Mouse (Mus musculus): ENCODE results near the gene Prima1. TPM values are rescaled to one million over a fixed set of nuclear protein-coding genes. Genes with fewer than 3 reads are reported as not detected.

Gene Prima1
- polyA plus RNA-seq, 1 experiment from 2014 or later = 2.0 TPM

DNA sequence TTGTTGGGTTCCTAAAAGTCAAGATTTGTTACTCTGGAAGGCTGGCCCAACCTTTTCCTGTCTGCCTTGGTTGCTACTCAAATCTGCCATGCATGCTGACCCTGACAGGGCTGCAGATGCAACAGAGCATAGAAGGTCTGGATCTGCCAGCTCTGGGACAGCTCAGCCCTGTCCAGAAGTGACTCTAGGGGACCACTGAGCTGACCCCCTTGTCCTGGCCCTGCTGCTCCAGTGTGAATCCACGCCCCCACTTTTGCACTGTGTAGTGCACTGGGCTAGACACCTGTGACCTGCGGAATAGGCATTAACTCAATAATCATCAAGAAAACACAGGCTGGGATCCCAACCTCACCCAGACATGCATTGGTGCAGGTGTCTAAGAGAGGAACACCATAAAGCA, 27.2 kb downstream of the Prima1 start:
- ATAC-seq (ENCODE audit: insufficient read depth, low FRiP score, low TSS enrichment) (no peak), DNase-seq (ENCODE audit: low spot score) (no peak)
- no peaks in the 10 kb centered on the region for H3K9me3 ChIP-seq (ENCODE audit: control insufficient read depth, low read length)
- no peaks in the 10 kb centered on the region for H3K27me3 ChIP-seq (ENCODE audit: control insufficient read depth, insufficient read depth, low read length)
- H3K4me1 ChIP-seq (ENCODE audit: control insufficient read depth, insufficient read depth, low read length) = peaks cover 2% of the 10 kb centered on the region; the same call in 1 of the 2 replicates
- no peaks in the 10 kb centered on the region for H3K36me3 ChIP-seq (ENCODE audit: control insufficient read depth, insufficient read depth, low read length)
- H3K4me2 ChIP-seq (ENCODE audit: low read depth) = no peak overlapping the region
- H3K4me3 ChIP-seq (ENCODE audit: low read depth, low read length) = no peak overlapping the region
- H3K27ac ChIP-seq (ENCODE audit: low read depth, low read length) = no peak overlapping the region
- no peak overlapping the region for H3K9ac ChIP-seq (ENCODE audit: low read length)
- 92% methylated on average over 2 of the region's 2 CpGs for WGBS

DNA sequence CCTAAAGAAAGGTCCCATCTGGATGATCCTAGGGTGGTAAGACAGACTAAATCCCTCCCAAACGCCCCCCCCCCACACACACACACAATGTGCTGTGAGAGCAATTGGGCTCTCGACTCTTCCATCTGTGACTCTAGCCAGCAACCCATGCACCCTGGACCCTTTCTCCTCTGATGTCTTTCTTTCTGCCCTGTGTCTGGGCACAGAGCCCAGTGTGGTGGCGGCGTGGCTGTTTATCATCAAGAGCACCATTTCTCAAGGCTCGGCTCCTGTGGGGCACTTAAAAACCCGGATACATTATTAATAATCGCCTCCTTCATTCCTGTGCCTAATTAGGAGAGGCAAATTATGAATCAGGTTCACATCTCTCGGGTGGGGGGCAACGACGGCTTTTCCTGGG, 27.7 kb downstream of the Prima1 start:
- no peaks in the 10 kb centered on the region for H3K27me3 ChIP-seq (ENCODE audit: control insufficient read depth, insufficient read depth, low read length)
- DNase-seq (ENCODE audit: low spot score) (no peak), ATAC-seq (ENCODE audit: insufficient read depth, low FRiP score, low TSS enrichment) (no peak)
- WGBS = 72% methylated on average over 10 of the region's 10 CpGs
- H3K4me2 ChIP-seq (ENCODE audit: low read depth) = no peak overlapping the region
- no peak overlapping the region for H3K27ac ChIP-seq (ENCODE audit: low read depth, low read length)
- no peak overlapping the region for H3K4me3 ChIP-seq (ENCODE audit: low read depth, low read length)
- no peaks in the 10 kb centered on the region for H3K9me3 ChIP-seq (ENCODE audit: control insufficient read depth, low read length)
- H3K4me1 ChIP-seq (ENCODE audit: control insufficient read depth, insufficient read depth, low read length) = peaks cover 2% of the 10 kb centered on the region; the same call in 1 of the 2 replicates
- H3K36me3 ChIP-seq (ENCODE audit: control insufficient read depth, insufficient read depth, low read length) = no peaks in the 10 kb centered on the region
- no peak overlapping the region for H3K9ac ChIP-seq (ENCODE audit: low read length)

DNA sequence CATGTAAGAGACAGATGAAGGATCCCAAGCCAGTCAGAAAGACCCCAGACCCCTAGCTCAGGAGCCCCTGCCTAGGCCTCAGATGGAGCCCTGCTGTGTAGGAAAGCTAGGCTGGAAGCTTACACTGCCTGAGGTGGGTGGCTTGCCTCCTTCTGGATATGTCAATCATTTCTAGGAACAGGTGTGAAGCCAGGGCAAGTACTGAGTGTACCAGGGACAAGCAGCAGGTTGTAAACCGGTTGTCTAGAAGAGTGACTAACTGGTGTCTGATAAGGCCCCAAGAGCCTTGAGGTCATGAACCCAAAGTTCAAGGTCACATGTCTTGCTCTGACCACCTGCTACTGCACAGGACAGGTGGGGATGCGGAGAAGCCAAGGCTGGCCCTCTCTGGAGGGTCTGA, 28.4 kb downstream of the Prima1 start:
- H3K9ac ChIP-seq (ENCODE audit: low read length) = no peak overlapping the region
- ATAC-seq (ENCODE audit: insufficient read depth, low FRiP score, low TSS enrichment) = no peak
- H3K36me3 ChIP-seq (ENCODE audit: control insufficient read depth, insufficient read depth, low read length) = no peaks in the 10 kb centered on the region
- no peaks in the 10 kb centered on the region for H3K27me3 ChIP-seq (ENCODE audit: control insufficient read depth, insufficient read depth, low read length)
- 89% methylated on average over 2 of the region's 2 CpGs for WGBS
- no peak overlapping the region for H3K4me2 ChIP-seq (ENCODE audit: low read depth)
- H3K9me3 ChIP-seq (ENCODE audit: control insufficient read depth, low read length) = no peaks in the 10 kb centered on the region
- H3K27ac ChIP-seq (ENCODE audit: low read depth, low read length) = no peak overlapping the region
- H3K4me1 ChIP-seq (ENCODE audit: control insufficient read depth, insufficient read depth, low read length) = peaks cover 2% of the 10 kb centered on the region; the same call in 1 of the 2 replicates
- no peak overlapping the region for H3K4me3 ChIP-seq (ENCODE audit: low read depth, low read length)
- DNase-seq (ENCODE audit: low spot score) = no peak

DNA sequence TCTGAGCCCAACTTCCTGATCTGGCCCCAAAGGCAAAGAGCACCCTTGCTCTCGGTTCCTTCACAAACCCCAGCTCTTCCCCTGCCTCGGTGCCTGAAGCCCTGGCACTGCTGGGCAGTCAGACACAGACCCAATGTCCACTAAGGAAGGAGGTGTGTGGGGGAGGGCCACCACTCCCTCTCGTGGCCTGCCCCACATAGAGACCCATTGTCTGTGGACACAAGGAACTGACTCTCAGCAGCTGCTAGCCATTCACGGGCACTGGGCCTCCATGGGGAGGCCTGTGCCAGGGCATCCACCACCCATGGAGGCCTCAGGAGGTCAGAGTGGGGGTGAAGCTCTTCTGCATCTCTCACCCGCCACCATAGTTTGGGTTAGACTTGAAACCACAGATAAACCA, 30.9 kb downstream of the Prima1 start:
- ATAC-seq (ENCODE audit: insufficient read depth, low FRiP score, low TSS enrichment) = no peak
- WGBS = 71% methylated on average over 5 of the region's 5 CpGs
- H3K9me3 ChIP-seq (ENCODE audit: control insufficient read depth, low read length) = no peaks in the 10 kb centered on the region

DNA sequence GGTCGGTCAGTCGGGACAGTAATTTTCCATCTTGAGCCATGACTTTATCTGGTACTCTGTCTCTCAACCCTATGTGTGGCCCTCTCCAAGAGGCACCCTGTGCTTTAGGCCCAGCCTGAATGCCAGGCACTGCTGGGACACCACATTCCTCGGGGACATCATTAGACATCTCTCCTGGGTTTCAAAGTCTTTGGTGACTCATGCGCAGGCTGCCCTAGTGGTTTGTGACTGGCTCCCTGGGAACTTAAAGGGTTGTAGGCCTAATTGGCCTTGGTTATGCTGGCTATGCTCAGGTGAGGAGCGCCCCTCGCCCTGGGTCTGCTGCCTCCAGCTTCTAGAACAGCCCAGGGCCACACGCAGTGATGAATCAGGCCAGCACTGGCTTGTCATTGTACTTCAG, 32.4 kb downstream of the Prima1 start:
- no peak for ATAC-seq (ENCODE audit: insufficient read depth, low FRiP score, low TSS enrichment)

More for the DNA sequence above, 30.9 kb downstream of the Prima1 start:
- no peak overlapping the region for H3K4me2 ChIP-seq (ENCODE audit: low read depth)
- H3K27me3 ChIP-seq (ENCODE audit: control insufficient read depth, insufficient read depth, low read length) = no peaks in the 10 kb centered on the region
- no peak overlapping the region for H3K27ac ChIP-seq (ENCODE audit: low read depth, low read length)
- no peak overlapping the region for H3K9ac ChIP-seq (ENCODE audit: low read length)
- H3K4me3 ChIP-seq (ENCODE audit: low read depth, low read length) = no peak overlapping the region
- no peak for DNase-seq (ENCODE audit: low spot score)
- H3K36me3 ChIP-seq (ENCODE audit: control insufficient read depth, insufficient read depth, low read length) = no peaks in the 10 kb centered on the region
- peaks cover 2% of the 10 kb centered on the region; the same call in 1 of the 2 replicates for H3K4me1 ChIP-seq (ENCODE audit: control insufficient read depth, insufficient read depth, low read length)

DNA sequence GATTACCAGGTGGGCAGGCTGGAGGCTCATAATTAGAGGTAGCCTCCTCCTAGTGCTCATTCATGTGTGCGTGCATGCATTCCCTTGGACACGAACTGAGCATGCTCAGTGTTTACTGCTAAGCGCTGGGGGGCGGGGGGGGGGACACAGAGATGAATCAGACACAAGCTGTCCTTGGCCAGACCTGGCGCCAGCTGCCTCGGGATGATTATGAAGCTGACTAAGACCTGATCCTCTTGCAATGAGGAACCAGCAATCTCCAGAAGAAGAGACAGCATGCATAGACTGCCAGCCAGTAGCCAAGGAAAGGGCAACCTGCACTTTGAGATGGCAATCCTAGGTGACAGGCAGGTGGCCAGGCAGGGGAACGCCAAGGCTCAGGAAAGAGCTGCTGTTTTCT, 36.4 kb downstream of the Prima1 start:
- no peak overlapping the region for H3K4me2 ChIP-seq (ENCODE audit: low read depth)
- no peaks in the 10 kb centered on the region for H3K27me3 ChIP-seq (ENCODE audit: control insufficient read depth, insufficient read depth, low read length)
- H3K4me1 ChIP-seq (ENCODE audit: control insufficient read depth, insufficient read depth, low read length) = peaks cover 8% of the 10 kb centered on the region
- H3K4me3 ChIP-seq (ENCODE audit: low read depth, low read length) = no peak overlapping the region
- DNase-seq (ENCODE audit: low spot score) (no peak), ATAC-seq (ENCODE audit: insufficient read depth, low FRiP score, low TSS enrichment) (no peak)
- H3K36me3 ChIP-seq (ENCODE audit: control insufficient read depth, insufficient read depth, low read length) = no peaks in the 10 kb centered on the region
- no peaks in the 10 kb centered on the region for H3K9me3 ChIP-seq (ENCODE audit: control insufficient read depth, low read length)
- no peak overlapping the region for H3K9ac ChIP-seq (ENCODE audit: low read length)
- 84% methylated on average over 7 of the region's 7 CpGs for WGBS
- H3K27ac ChIP-seq (ENCODE audit: low read depth, low read length) = no peak overlapping the region

More for the DNA sequence above, 32.4 kb downstream of the Prima1 start:
- Histone ChIP-seq H3K36me3 (ENCODE audit: control insufficient read depth, insufficient read depth, low read length) (no peaks in the 10 kb centered on the region), H3K9me3 (ENCODE audit: control insufficient read depth, low read length) (no peaks in the 10 kb centered on the region), H3K4me1 (ENCODE audit: control insufficient read depth, insufficient read depth, low read length) (no peaks in the 10 kb centered on the region; the same call in 1 of the 2 replicates), H3K27ac (ENCODE audit: low read depth, low read length) (no peak overlapping the region), H3K9ac (ENCODE audit: low read length) (no peak overlapping the region), H3K4me3 (ENCODE audit: low read depth, low read length) (no peak overlapping the region), H3K27me3 (ENCODE audit: control insufficient read depth, insufficient read depth, low read length) (no peaks in the 10 kb centered on the region), H3K4me2 (ENCODE audit: low read depth) (no peak overlapping the region)
- DNase-seq (ENCODE audit: low spot score) = no peak
- WGBS = 86% methylated on average over 7 of the region's 7 CpGs

DNA sequence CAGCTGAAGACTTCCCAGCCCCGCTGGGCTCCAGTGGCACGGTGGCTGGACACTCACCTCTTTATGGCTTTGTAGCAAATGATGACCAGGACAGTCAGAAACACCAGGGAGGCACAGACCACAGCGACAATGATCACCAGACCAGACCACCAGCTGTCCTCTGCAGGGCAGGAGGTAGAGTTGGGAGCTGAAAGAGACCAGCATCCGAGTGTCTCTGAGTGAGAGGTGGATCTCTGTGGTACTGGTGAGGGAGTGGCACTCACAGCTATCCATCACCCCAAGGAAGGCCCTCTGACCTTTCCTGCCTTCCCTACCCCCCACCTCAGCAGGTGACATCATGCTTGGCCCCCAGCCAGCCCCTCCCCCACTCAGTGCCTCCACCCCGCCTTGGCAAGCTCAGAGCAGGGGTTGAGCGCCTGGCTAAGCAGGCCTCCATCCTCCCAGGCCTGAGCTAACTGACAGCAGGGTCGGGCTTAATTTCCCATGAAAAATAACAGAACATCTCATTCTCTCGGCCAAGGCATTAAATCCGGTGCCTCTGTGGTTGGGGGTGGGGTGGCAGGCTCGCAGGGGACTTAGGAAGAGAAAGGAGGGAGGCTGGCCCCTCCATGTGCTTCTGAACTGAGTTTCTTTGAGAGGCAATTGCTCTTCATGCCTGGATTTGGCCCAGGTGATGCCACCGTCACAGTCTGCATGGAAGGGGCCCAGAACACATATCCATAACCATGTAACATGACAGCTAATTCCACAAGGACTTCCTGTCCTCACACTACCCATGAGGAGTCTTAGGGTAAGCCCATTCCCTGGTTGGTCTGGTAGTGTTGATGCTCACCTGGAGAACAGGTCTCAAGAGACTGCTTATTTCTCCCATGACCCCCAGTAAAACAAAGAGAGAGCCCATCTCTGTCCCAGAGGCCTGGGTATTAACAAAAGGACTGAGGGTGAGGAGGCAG, 39.1 kb downstream of the Prima1 start:
- H3K36me3 ChIP-seq (ENCODE audit: control insufficient read depth, insufficient read depth, low read length) = no peaks in the 10 kb centered on the region
- WGBS = 22% methylated on average over 11 of the region's 11 CpGs
- H3K27me3 ChIP-seq (ENCODE audit: control insufficient read depth, insufficient read depth, low read length) = no peaks in the 10 kb centered on the region
- ATAC-seq (ENCODE audit: insufficient read depth, low FRiP score, low TSS enrichment) (peak; percentile 74), DNase-seq (ENCODE audit: low spot score) (peak; percentile 52)
- H3K9me3 ChIP-seq (ENCODE audit: control insufficient read depth, low read length) = no peaks in the 10 kb centered on the region
- peak overlapping the region; percentile 53 for H3K27ac ChIP-seq (ENCODE audit: low read depth, low read length)
- H3K4me3 ChIP-seq (ENCODE audit: low read depth, low read length) = no peak overlapping the region
- H3K4me2 ChIP-seq (ENCODE audit: low read depth) = no peak overlapping the region
- peaks cover 8% of the 10 kb centered on the region for H3K4me1 ChIP-seq (ENCODE audit: control insufficient read depth, insufficient read depth, low read length)
- H3K9ac ChIP-seq (ENCODE audit: low read length) = no peak overlapping the region

DNA sequence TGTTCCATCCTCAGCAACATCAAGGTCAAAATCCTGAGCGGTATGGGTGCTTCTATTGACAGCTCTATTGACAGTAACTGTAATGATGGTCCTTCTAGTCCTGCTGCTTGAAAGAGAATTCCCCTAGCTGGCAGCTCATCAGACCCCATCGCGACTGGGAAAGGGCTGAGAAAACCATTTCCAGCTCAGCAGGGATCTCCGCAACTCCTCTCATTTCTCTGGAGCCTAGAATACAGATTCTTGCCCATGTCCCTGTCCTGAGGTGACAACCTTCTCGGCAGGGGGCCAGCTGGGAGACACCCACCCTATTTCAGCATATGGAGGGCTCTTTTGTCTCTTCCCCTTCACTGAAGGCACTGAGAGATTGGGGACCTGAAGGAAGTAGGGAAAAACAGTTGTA, 49.0 kb downstream of the Prima1 start:
- Histone ChIP-seq H3K27ac (ENCODE audit: low read depth, low read length) (no peak overlapping the region), H3K36me3 (ENCODE audit: control insufficient read depth, insufficient read depth, low read length) (no peaks in the 10 kb centered on the region), H3K9me3 (ENCODE audit: control insufficient read depth, low read length) (no peaks in the 10 kb centered on the region), H3K4me3 (ENCODE audit: low read depth, low read length) (no peak overlapping the region), H3K27me3 (ENCODE audit: control insufficient read depth, insufficient read depth, low read length) (no peaks in the 10 kb centered on the region), H3K4me1 (ENCODE audit: control insufficient read depth, insufficient read depth, low read length) (no peaks in the 10 kb centered on the region), H3K9ac (ENCODE audit: low read length) (no peak overlapping the region), H3K4me2 (ENCODE audit: low read depth) (no peak overlapping the region)
- WGBS = 55% methylated on average over 5 of the region's 5 CpGs
- ATAC-seq (ENCODE audit: insufficient read depth, low FRiP score, low TSS enrichment) = no peak
- DNase-seq (ENCODE audit: low spot score) = no peak

DNA sequence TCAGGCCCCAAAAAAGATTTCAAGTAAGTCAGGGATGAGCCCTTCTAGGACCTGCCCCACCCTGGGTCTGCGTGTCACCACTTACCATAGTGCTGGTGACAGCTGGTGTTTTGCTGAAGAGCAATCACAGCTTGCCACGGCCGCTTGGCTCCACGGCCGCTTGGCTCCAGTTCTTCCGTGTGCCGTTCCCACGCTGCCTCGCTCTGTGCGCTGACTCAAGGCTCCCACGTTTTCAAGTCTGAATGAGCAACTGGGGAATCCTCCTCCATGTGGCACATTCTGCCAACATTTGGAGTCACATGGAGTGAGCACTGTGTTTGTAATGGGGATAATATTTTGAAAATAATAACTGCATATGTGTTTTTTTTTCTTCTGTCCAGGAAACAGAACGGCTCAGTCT, 52.2 kb downstream of the Prima1 start:
- no peaks in the 10 kb centered on the region for H3K4me1 ChIP-seq (ENCODE audit: control insufficient read depth, insufficient read depth, low read length)
- H3K4me2 ChIP-seq (ENCODE audit: low read depth) = no peak overlapping the region
- DNase-seq (ENCODE audit: low spot score) = no peak
- no peak overlapping the region for H3K9ac ChIP-seq (ENCODE audit: low read length)
- no peak overlapping the region for H3K4me3 ChIP-seq (ENCODE audit: low read depth, low read length)
- H3K9me3 ChIP-seq (ENCODE audit: control insufficient read depth, low read length) = no peaks in the 10 kb centered on the region
- no peak for ATAC-seq (ENCODE audit: insufficient read depth, low FRiP score, low TSS enrichment)
- H3K27me3 ChIP-seq (ENCODE audit: control insufficient read depth, insufficient read depth, low read length) = no peaks in the 10 kb centered on the region
- no peaks in the 10 kb centered on the region for H3K36me3 ChIP-seq (ENCODE audit: control insufficient read depth, insufficient read depth, low read length)
- H3K27ac ChIP-seq (ENCODE audit: low read depth, low read length) = no peak overlapping the region
- 82% methylated on average over 12 of the region's 12 CpGs for WGBS
